In genomic region chr1:161632098-161632497, GRCm38 (mm10) we compare ENCODE assay signal across 27 mouse cellular contexts.
"Had no signal": no experiment of that assay in that cellular context is flagged by ENCODE, and none has a peak within 500 bp of the region (broad histone marks: within the 10 kb centered on the region; RNA-seq: fewer than 3 reads in every experiment).

No protein-coding gene starts in this region.

- H3K4me2 ChIP-seq: heart, embryonic 12.5 days; hindbrain, embryonic 12.5 days; hindbrain, embryonic 14.5 days; kidney, embryonic 15.5 days; limb, embryonic 13.5 days; limb, embryonic 15.5 days; liver, embryonic 12.5 days had no signal

- H3K36me3 ChIP-seq: heart, embryonic 10.5 days; heart, embryonic 12.5 days; hindbrain, embryonic 10.5 days; hindbrain, embryonic 12.5 days; kidney, embryonic 15.5 days; limb, embryonic 13.5 days; limb, embryonic 15.5 days; liver, embryonic 12.5 days had no signal

- H3K9ac ChIP-seq: heart, embryonic 12.5 days; hindbrain, embryonic 12.5 days; hindbrain, embryonic 14.5 days; kidney, embryonic 15.5 days; limb, embryonic 13.5 days; limb, embryonic 15.5 days; liver, embryonic 12.5 days; liver, embryonic 14.5 days had no signal

- ATAC-seq: hindbrain, embryonic 16.5 days; inflammation-experienced regulatory T-cells, adult 6 months; liver, embryonic 12.5 days had no signal

- H3K4me3 ChIP-seq: gastrocnemius, adult 2 months; heart, embryonic 10.5 days; heart, embryonic 12.5 days; hindbrain, embryonic 10.5 days; hindbrain, embryonic 12.5 days; kidney, embryonic 15.5 days; limb, embryonic 13.5 days; limb, embryonic 15.5 days; liver, embryonic 12.5 days had no signal

- H3K9me3 ChIP-seq: heart, embryonic 10.5 days; heart, embryonic 12.5 days; hindbrain, embryonic 10.5 days; hindbrain, embryonic 12.5 days; kidney, embryonic 15.5 days; limb, embryonic 13.5 days; limb, embryonic 15.5 days; liver, embryonic 12.5 days had no signal

- H3K27ac ChIP-seq: gastrocnemius, adult 2 months; heart, embryonic 10.5 days; hindbrain, embryonic 10.5 days; hindbrain, embryonic 12.5 days; hindbrain, embryonic 14.5 days; kidney, embryonic 15.5 days; kidney, postnatal 0 days; limb, embryonic 13.5 days; limb, embryonic 15.5 days; liver, embryonic 12.5 days; liver, embryonic 14.5 days had no signal

- H3K27me3 ChIP-seq: heart, embryonic 12.5 days; hindbrain, embryonic 12.5 days; kidney, embryonic 15.5 days; limb, embryonic 13.5 days; limb, embryonic 15.5 days; liver, embryonic 12.5 days had no signal

- H3K4me1 ChIP-seq: heart, embryonic 10.5 days; heart, embryonic 12.5 days; hindbrain, embryonic 10.5 days; hindbrain, embryonic 12.5 days; kidney, embryonic 15.5 days; limb, embryonic 13.5 days; limb, embryonic 15.5 days; liver, embryonic 12.5 days had no signal

- DNase-seq: gastrocnemius, adult 2 months; gastrocnemius, postnatal 10 days; gastrocnemius, postnatal 25 days; heart, adult 18-20 months; heart, postnatal 10 days; heart, postnatal 4 days; kidney, adult 11 months; kidney, adult 2 months; kidney, adult 9 months; kidney, postnatal 14 days; kidney, postnatal 36 days; layer of hippocampus, adult 9-11 months; layer of hippocampus, postnatal 36 days; left cerebral cortex, postnatal 4 days had no signal
